ENCODE assay signal across 8 mouse cellular contexts in genomic region chr16:33193649-33194048, GRCm38 (mm10). TPM values are rescaled to one million over a fixed set of nuclear protein-coding genes. Genes with fewer than 3 reads are reported as not detected.
DNase-seq lines count a peak whose midpoint lies in the region; ATAC-seq and TF ChIP-seq lines count a peak whose summit lies in the region.

No protein-coding gene starts in this region.

- TF ChIP-seq CTCF in ES-Bruce4 (IDR thresholded peaks at IDR 0.05; ENCODE audit: low read depth, low read length), result peak; percentile 50

- H3K27me3 ChIP-seq in kidney, embryonic 15.5 days, result no peaks in the 10 kb centered on the region
- no peaks in the 10 kb centered on the region for H3K27me3 ChIP-seq in ES-Bruce4 (ENCODE audit: control insufficient read depth, insufficient read depth, low read length, poor library complexity, severe bottlenecking)
- no peaks in the 10 kb centered on the region for H3K27me3 ChIP-seq in neural tube, embryonic 13.5 days

- H3K4me2 ChIP-seq in kidney, embryonic 15.5 days, result no peak overlapping the region
- H3K4me2 ChIP-seq in neural tube, embryonic 13.5 days, result no peak overlapping the region

- H3K4me1 ChIP-seq in kidney, embryonic 15.5 days, result peaks cover 2% of the 10 kb centered on the region; the same call in 1 of the 2 replicates
- H3K4me1 ChIP-seq in ES-Bruce4 (ENCODE audit: control insufficient read depth, insufficient read depth, low read length), result no peaks in the 10 kb centered on the region
- H3K4me1 ChIP-seq in neural tube, embryonic 13.5 days (replicated peaks), result peaks cover 29% of the 10 kb centered on the region

- no peak overlapping the region for H3K27ac ChIP-seq in kidney, embryonic 15.5 days
- no peak overlapping the region for H3K27ac ChIP-seq in ES-Bruce4 (ENCODE audit: insufficient read depth, low read length)
- no peak overlapping the region for H3K27ac ChIP-seq in neural tube, embryonic 13.5 days (replicated peaks)

- no peak for ATAC-seq in kidney, embryonic 15.5 days (replicated peaks; ENCODE audit: low FRiP score)
- peak; percentile 61; the same call in 1 of the 2 replicates for ATAC-seq in neural tube, embryonic 13.5 days (ENCODE audit: low read depth)

- DNase-seq in kidney, adult 18-20 months, result peak; percentile 69
- DNase-seq in c-Kit-positive CD71-positive TER-119-positive erythroid progenitor cells, embryonic 14.5 days (ENCODE audit: low spot score), result peak; percentile 33
- peak; percentile 32 to 35 for DNase-seq in frontal cortex, postnatal 14 days (ENCODE audit: low spot score in 2 of 2)
- peak; percentile 30 to 43 for DNase-seq in left cerebral cortex, postnatal 36 days (ENCODE audit: low spot score in 2 of 2)
- DNase-seq in ovary, postnatal 10 days (ENCODE audit: low spot score), result no peak

- peaks cover 14% of the 10 kb centered on the region for H3K36me3 ChIP-seq in kidney, embryonic 15.5 days
- H3K36me3 ChIP-seq in ES-Bruce4 (ENCODE audit: control insufficient read depth, insufficient read depth, low read length, poor library complexity, severe bottlenecking), result no peaks in the 10 kb centered on the region
- peaks cover 8% of the 10 kb centered on the region; the same call in 1 of the 2 replicates for H3K36me3 ChIP-seq in neural tube, embryonic 13.5 days

- TF ChIP-seq EP300 in ES-Bruce4 (IDR thresholded peaks at IDR 0.05; ENCODE audit: insufficient read depth, low read depth, low read length), result no peak

- no peak overlapping the region for H3K4me3 ChIP-seq in kidney, embryonic 15.5 days (replicated peaks)
- no peak overlapping the region for H3K4me3 ChIP-seq in ES-Bruce4 (ENCODE audit: low read depth, low read length)
- H3K4me3 ChIP-seq in neural tube, embryonic 13.5 days, result no peak overlapping the region

- TF ChIP-seq POLR2A in ES-Bruce4 (IDR thresholded peaks at IDR 0.05; ENCODE audit: insufficient read depth, low read length), result no peak

- WGBS in kidney, embryonic 15.5 days, result 42% methylated on average over 2 of the region's 2 CpGs
- WGBS in neural tube, embryonic 13.5 days, result 37% methylated on average over 2 of the region's 2 CpGs

- intact Hi-C loops in left cerebral cortex, postnatal 36 days (cut with DNase I), result loop anchor here (5.0 kb wide), 1 partner anchor 549 kb away; no protein-coding TSS in a partner anchor

- no peaks in the 10 kb centered on the region for H3K9me3 ChIP-seq in kidney, embryonic 15.5 days (replicated peaks)
- no peaks in the 10 kb centered on the region for H3K9me3 ChIP-seq in ES-Bruce4 (replicated peaks; ENCODE audit: control insufficient read depth, insufficient read depth, low read length, poor library complexity, severe bottlenecking)
- no peaks in the 10 kb centered on the region for H3K9me3 ChIP-seq in neural tube, embryonic 13.5 days

- H3K9ac ChIP-seq in kidney, embryonic 15.5 days, result no peak overlapping the region
- H3K9ac ChIP-seq in ES-Bruce4 (ENCODE audit: low read depth, poor library complexity, severe bottlenecking), result no peak overlapping the region
- no peak overlapping the region for H3K9ac ChIP-seq in neural tube, embryonic 13.5 days

RNA-seq across cellular contexts. Expression of gene Osbpl11, which starts 8.8 kb away (rescaled TPM):
- polyA plus RNA-seq in kidney, embryonic 15.5 days (2015; fragmentation: Nextera tagmentation; extraction: Ambion mirVana), result 17.2 and 18.9 TPM in 2 replicates
- 18.6 and 21.4 TPM in 2 replicates for polyA plus RNA-seq in ES-Bruce4 (2011; ENCODE audit: insufficient read depth, insufficient read length, low read depth, missing spikeins)
- 10 to 100 TPM; 15.0 to 16.4 TPM for total RNA-seq in left cerebral cortex, postnatal 36 days (2021)
- 18.5 and 19.3 TPM in 2 replicates for polyA plus RNA-seq in neural tube, embryonic 13.5 days (2015; fragmentation: Nextera tagmentation; extraction: Ambion mirVana)

RNA-seq across cellular contexts. Expression of gene Snx4, which starts 57.6 kb away (rescaled TPM):
- 82.0 and 82.8 TPM in 2 replicates for polyA plus RNA-seq in kidney, embryonic 15.5 days (2015; fragmentation: Nextera tagmentation; extraction: Ambion mirVana)
- polyA plus RNA-seq in ES-Bruce4 (2011; ENCODE audit: insufficient read depth, insufficient read length, low read depth, missing spikeins), result 97.0 and 97.8 TPM in 2 replicates
- 10 to 100 TPM; 37.0 to 40.0 TPM for total RNA-seq in left cerebral cortex, postnatal 36 days (2021)
- 81.5 and 86.7 TPM in 2 replicates for polyA plus RNA-seq in neural tube, embryonic 13.5 days (2015; fragmentation: Nextera tagmentation; extraction: Ambion mirVana)
